Mouse (Mus musculus) limb, embryonic 11.5 days (tissue): ENCODE measurements around the gene Rgs19. TPM values are rescaled to one million over a fixed set of nuclear protein-coding genes. Genes with fewer than 3 reads are reported as not detected.

Experiments
- ATAC-seq: fragments of 200-750 bp; cut with Nextera tagmentation; 2 replicates; pipeline ENCODE4 v1.8.0; 2017; ENCODE audit warnings: low read depth; ENCODE audit not compliant: insufficient number of reproducible peaks, low FRiP score, low TSS enrichment
- DNase-seq: peaks from one replicate; pipeline ENCODE4 v3.0.0-alpha.2; 2015; ENCODE audit warnings: low spot score
- H3K27ac ChIP-seq: fragments of 300-500 bp; sonication (generic); replicated peaks from 2 replicates; pipeline ENCODE4 v1.5.1; 2014; ENCODE audit warnings: low read depth, mild to moderate bottlenecking, low read length
- H3K27me3 ChIP-seq: fragments of 300-500 bp; sonication (generic); 2 replicates; pipeline ENCODE4 v1.6.1; 2014; ENCODE audit warnings: mild to moderate bottlenecking, low read length, mixed read lengths; ENCODE audit not compliant: control insufficient read depth, insufficient read depth
- H3K36me3 ChIP-seq: fragments of 300-500 bp; sonication (generic); 2 replicates; pipeline ENCODE4 v1.6.1; 2014; ENCODE audit warnings: mild to moderate bottlenecking, low read length, moderate library complexity, mixed read lengths; ENCODE audit not compliant: control insufficient read depth, insufficient read depth
- H3K4me1 ChIP-seq: fragments of 300-500 bp; sonication (generic); 2 replicates; pipeline ENCODE4 v1.6.1; 2014; ENCODE audit warnings: low read length, mixed read lengths; ENCODE audit not compliant: control insufficient read depth, insufficient read depth
- H3K4me2 ChIP-seq: fragments of 300-500 bp; sonication (generic); 2 replicates; pipeline ENCODE4 v1.6.1; 2014; ENCODE audit warnings: low read depth, mild to moderate bottlenecking, moderate library complexity; ENCODE audit not compliant: severe bottlenecking
- H3K4me3 ChIP-seq: fragments of 300-500 bp; sonication (generic); 2 replicates; pipeline ENCODE4 v1.5.1; 2014; ENCODE audit warnings: low read depth, low read length
- H3K9ac ChIP-seq: fragments of 300-500 bp; sonication (generic); 2 replicates; pipeline ENCODE4 v1.6.1; 2014; ENCODE audit warnings: mild to moderate bottlenecking, low read length
- H3K9me3 ChIP-seq: fragments of 300-500 bp; sonication (generic); 2 replicates; pipeline ENCODE4 v1.6.1; 2016; ENCODE audit warnings: low read length; ENCODE audit not compliant: control insufficient read depth
- WGBS: fragments of 180-500 bp; shearing (Covaris S2); extraction: QIAGEN DNeasy Blood & Tissue Kit; methylation state at CpG from one replicate; pipeline ENCODE4 v1.1.7; 2014; 5-methylcytosine and 5-hydroxymethylcytosine counted together
- polyA plus RNA-seq: library from polyadenylated mRNA; unstranded; fragments of >200 nt; fragmentation: Nextera tagmentation; extraction: Ambion mirVana; gene quantifications from 2 replicates; pipeline ENCODE4 v1.2.1, GENCODE M21; 2014

Gene Rgs19
- polyA plus RNA-seq, 1 experiment from 2014 or later = 92.5 TPM

GRCm38 (mm10) chr2:181714903-181715326 lies 21.1 kb upstream of the Rgs19 start, which contains the start of gene Oprl1:
Gene Oprl1 (plus strand): TSS chr2:181715016.
- DNase-seq (peak; percentile 34), ATAC-seq (0 out of 2 replicates have a peak, but pooled peaks have one; percentile 39)
- H3K4me2 ChIP-seq = peak within 1 kb of the TSS; percentile 24; the same call in 1 of the 2 replicates
- 3% methylated on average over 7 of the region's 7 CpGs for WGBS
- H3K27me3 ChIP-seq = no peaks in the 10 kb centered on the region; the same call in 1 of the 2 replicates
- H3K9ac ChIP-seq = no peak within 1 kb of the TSS
- no peaks in the 10 kb centered on the region for H3K9me3 ChIP-seq
- no peak within 1 kb of the TSS for H3K4me3 ChIP-seq
- H3K36me3 ChIP-seq = no peaks in the 10 kb centered on the region
- H3K27ac ChIP-seq = no peak within 1 kb of the TSS
- 0 out of 2 replicates have a peak, but pooled peaks cover 2% of the 10 kb centered on the region for H3K4me1 ChIP-seq

- DNase-seq = no peak
- WGBS = 86% methylated on average over 1 of the region's 1 CpGs
- ATAC-seq = no peak
These were observed 20.0 kb upstream of the Rgs19 start for GRCm38 (mm10) chr2:181713749-181714148.

GRCm38 (mm10) chr2:181706668-181707067 lies 12.9 kb upstream of the Rgs19 start:
- DNase-seq (no peak), ATAC-seq (no peak)
- no peak overlapping the region for H3K4me3 ChIP-seq
- no peak overlapping the region for H3K9ac ChIP-seq
- H3K36me3 ChIP-seq = no peaks in the 10 kb centered on the region
- 32% methylated on average over 4 of the region's 4 CpGs for WGBS
- H3K4me1 ChIP-seq = no peaks in the 10 kb centered on the region
- no peaks in the 10 kb centered on the region for H3K27me3 ChIP-seq
- H3K27ac ChIP-seq = no peak overlapping the region
- H3K4me2 ChIP-seq = no peak overlapping the region
- H3K9me3 ChIP-seq = no peaks in the 10 kb centered on the region

More at GRCm38 (mm10) chr2:181713749-181714148, 20.0 kb upstream of the Rgs19 start:
- H3K4me2 ChIP-seq = no peak overlapping the region
- no peaks in the 10 kb centered on the region for H3K9me3 ChIP-seq
- no peak overlapping the region for H3K27ac ChIP-seq
- 0 out of 2 replicates have a peak, but pooled peaks cover 2% of the 10 kb centered on the region for H3K4me1 ChIP-seq
- no peak overlapping the region for H3K4me3 ChIP-seq
- H3K36me3 ChIP-seq = no peaks in the 10 kb centered on the region
- H3K27me3 ChIP-seq = no peaks in the 10 kb centered on the region; the same call in 1 of the 2 replicates
- no peak overlapping the region for H3K9ac ChIP-seq

- whole genome bisulfite sequencing = 43% methylated on average over 5 of the region's 5 CpGs
These were observed 4.5 kb upstream of the Rgs19 start, which contains the start of gene Lkaaear1 for GRCm38 (mm10) chr2:181698241-181698640. Gene Lkaaear1 (minus strand): TSS chr2:181698442.

GRCm38 (mm10) chr2:181696801-181697420 lies 3.1 kb upstream of the Rgs19 start:
- H3K36me3 ChIP-seq = no peaks in the 10 kb centered on the region
- ATAC-seq = no peak
- DNase-seq = no peak
- H3K4me3 ChIP-seq = no peak overlapping the region
- WGBS = 68% methylated on average over 33 of the region's 33 CpGs
- no peak overlapping the region for H3K4me2 ChIP-seq
- no peaks in the 10 kb centered on the region for H3K9me3 ChIP-seq
- peaks cover 9% of the 10 kb centered on the region for H3K4me1 ChIP-seq
- H3K9ac ChIP-seq = no peak overlapping the region
- no peak overlapping the region for H3K27ac ChIP-seq
- no peaks in the 10 kb centered on the region for H3K27me3 ChIP-seq

More at GRCm38 (mm10) chr2:181698241-181698640, 4.5 kb upstream of the Rgs19 start, which contains the start of gene Lkaaear1:
- Histone ChIP-seq H3K4me2 (no peak within 1 kb of the TSS), H3K36me3 (no peaks in the 10 kb centered on the region), H3K4me1 (no peaks in the 10 kb centered on the region), H3K9ac (no peak within 1 kb of the TSS), H3K4me3 (no peak within 1 kb of the TSS), H3K27me3 (no peaks in the 10 kb centered on the region), H3K9me3 (no peaks in the 10 kb centered on the region), H3K27ac (no peak within 1 kb of the TSS)
- no peak for ATAC-seq
- DNase-seq = no peak

- no peak for ATAC-seq
- 92% methylated on average over 1 of the region's 1 CpGs for WGBS
- DNase-seq = no peak
These were observed 2.0 kb upstream of the Rgs19 start for GRCm38 (mm10) chr2:181695776-181696175.

GRCm38 (mm10) chr2:181694581-181694980 lies 804 bp upstream of the Rgs19 start:
- no peak for ATAC-seq
- Histone ChIP-seq H3K9me3 (no peaks in the 10 kb centered on the region), H3K4me3 (no peak overlapping the region; the same call in 1 of the 2 replicates), H3K36me3 (no peaks in the 10 kb centered on the region), H3K9ac (no peak overlapping the region), H3K4me1 (peaks cover 9% of the 10 kb centered on the region), H3K4me2 (no peak overlapping the region), H3K27me3 (no peaks in the 10 kb centered on the region), H3K27ac (no peak overlapping the region)
- WGBS = 89% methylated on average over 3 of the region's 3 CpGs
- no peak for DNase-seq

More at GRCm38 (mm10) chr2:181695776-181696175, 2.0 kb upstream of the Rgs19 start:
- Histone ChIP-seq H3K36me3 (no peaks in the 10 kb centered on the region), H3K27me3 (no peaks in the 10 kb centered on the region), H3K4me3 (no peak overlapping the region), H3K4me2 (no peak overlapping the region), H3K9me3 (no peaks in the 10 kb centered on the region), H3K9ac (no peak overlapping the region), H3K4me1 (peaks cover 9% of the 10 kb centered on the region), H3K27ac (no peak overlapping the region)

GRCm38 (mm10) chr2:181692304-181692703 lies 1.5 kb downstream of the Rgs19 start:
- 89% methylated on average over 3 of the region's 3 CpGs for WGBS
- peaks cover 9% of the 10 kb centered on the region for H3K4me1 ChIP-seq
- no peak overlapping the region; the same call in 1 of the 2 replicates for H3K9ac ChIP-seq
- H3K9me3 ChIP-seq = no peaks in the 10 kb centered on the region
- H3K4me2 ChIP-seq = no peak overlapping the region
- H3K36me3 ChIP-seq = peaks cover 6% of the 10 kb centered on the region; the same call in 1 of the 2 replicates
- peak overlapping the region; percentile 76 for H3K4me3 ChIP-seq
- H3K27me3 ChIP-seq = no peaks in the 10 kb centered on the region
- ATAC-seq (no peak), DNase-seq (no peak)
- no peak overlapping the region for H3K27ac ChIP-seq
